Mouse (Mus musculus): Measurements from ENCODE around the gene 1810013L24Rik.

Gene 1810013L24Rik

DNA sequence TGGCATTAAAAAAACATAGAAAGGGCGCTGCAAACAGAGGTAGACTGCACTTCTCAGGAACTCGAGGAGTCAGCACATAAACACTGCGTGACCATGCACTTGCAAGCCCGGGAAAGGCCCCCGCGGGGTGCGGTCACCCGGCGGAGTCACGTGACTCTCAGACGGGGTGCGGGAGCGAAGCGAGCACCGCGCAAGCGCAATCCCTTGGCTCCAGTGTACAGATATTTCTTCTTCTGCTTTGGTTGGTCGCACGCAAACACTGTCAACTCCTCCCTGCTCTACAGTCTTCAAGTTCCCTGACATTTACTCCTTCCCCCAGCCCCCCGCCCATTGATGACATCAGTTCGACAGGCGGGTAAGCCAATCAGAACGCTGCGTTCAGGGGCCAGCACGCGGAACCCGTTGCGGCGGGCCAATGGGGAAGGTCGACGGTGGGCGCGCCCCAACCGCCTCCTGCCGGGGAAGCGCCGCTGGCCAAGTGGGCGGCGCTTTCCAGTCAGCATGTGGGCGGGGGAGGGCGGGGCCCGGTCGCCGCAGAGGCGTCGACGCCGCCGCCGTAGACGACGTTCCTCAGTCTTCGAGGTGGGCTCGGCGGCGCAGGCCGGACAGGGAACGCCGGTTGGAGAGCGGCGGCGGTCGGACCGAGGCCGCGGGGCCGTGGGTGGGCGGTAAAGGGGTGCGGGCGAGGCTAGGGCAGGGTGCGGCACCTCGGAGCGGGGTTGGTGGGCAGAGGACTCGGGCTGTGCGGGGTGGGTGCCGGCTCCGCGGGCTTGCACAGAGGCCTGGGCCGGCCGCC lies at the start of gene 1810013L24Rik:
1810013L24Rik (plus strand) TSS at position 537 of the 796 bp plus-strand sequence.
- peak; percentile 87 for DNase-seq (ENCODE audit: low spot score)

DNA sequence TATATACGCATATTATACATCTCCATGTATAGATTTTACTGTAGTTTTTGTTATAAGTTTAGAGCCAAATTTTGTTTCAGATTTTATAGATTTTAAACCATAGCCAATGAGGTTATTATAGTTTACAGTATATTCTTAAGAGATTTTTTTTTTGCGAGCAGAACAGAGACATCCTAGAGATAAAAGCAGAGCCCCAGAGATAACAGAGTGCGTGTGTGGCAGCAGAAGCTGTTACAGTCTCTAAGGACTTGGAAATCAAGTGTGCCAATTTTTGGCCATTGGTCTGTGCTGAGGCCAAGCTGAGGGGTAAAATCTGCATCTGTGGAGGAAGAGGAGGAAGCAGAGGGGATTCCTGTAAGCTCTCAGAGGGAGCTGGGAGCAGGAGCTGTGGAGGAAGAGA lies 49.7 kb upstream of the 1810013L24Rik start:
- DNase-seq (ENCODE audit: low spot score), result no peak

DNA sequence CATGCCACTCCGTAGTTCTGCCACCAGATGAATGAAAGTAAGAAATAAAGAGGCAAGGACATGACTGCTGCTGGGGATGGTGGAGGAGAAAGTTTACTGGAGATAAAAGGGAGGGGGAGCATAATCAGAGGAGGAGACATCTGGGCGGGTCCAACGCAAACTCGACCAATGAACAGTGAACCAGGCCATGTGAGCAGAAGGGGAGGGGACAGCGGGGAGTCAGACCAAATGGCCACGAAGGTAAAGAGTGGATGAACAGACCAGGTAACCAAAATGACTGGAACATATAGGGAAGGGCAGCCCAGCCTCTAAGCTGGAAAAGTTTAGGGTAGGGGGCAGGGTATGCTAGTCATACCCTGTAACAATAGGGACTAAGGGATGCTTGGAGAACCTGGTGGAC lies 48.7 kb upstream of the 1810013L24Rik start:
- no peak for DNase-seq (ENCODE audit: low spot score)

DNA sequence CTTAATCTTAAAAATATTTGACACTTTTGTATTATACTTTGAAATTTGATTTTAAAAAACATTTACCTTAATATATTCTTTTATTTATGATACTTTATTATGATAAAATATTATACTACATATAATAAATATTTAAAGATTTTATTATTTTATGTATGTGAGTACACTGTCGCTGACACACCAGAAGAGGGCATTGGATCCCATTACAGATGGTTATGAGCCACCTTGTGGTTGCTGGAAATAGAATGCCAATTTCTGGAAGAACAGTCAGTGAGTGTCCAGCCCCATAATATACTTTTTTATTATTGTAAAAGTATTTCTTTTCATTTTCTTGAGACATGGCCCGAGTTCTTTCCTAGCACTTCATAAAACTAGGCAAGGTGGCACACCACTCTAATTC lies 48.2 kb upstream of the 1810013L24Rik start:
- no peak for DNase-seq (ENCODE audit: low spot score)

DNA sequence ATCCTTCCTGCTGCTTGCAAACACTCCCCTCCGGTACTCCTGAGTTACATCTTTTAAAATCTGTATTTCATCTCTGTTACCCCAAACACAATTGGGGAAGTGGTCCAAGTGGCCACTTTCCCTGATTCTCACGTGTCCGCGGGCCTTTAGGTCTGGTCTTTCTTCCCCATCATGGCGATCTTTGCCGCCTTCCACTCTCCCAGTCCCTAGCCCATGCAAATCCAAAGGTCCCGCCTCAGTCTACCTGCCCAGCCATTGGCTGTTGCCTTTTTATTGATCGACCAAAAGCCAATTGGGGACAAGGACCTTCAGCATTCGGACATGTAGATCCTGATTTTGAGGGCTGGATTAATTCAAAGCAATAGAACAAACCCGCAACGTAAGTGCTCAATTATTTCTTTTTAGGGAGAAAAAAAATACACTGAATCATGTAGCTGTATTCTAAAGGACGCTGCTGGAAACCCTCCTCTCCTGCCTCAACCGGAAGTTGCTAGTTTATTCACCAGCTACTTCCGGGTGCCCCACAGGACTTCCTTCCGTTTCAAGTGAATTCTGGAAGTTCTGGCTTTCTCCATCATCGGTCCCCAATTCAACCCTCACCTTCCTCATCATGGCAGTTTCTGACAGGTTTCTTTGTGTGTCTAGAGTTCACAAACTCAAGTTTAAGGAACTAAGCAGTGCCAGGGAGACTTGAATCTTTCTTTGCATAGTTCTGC lies 46.5 kb upstream of the 1810013L24Rik start:
- DNase-seq (ENCODE audit: low spot score), result no peak

DNA sequence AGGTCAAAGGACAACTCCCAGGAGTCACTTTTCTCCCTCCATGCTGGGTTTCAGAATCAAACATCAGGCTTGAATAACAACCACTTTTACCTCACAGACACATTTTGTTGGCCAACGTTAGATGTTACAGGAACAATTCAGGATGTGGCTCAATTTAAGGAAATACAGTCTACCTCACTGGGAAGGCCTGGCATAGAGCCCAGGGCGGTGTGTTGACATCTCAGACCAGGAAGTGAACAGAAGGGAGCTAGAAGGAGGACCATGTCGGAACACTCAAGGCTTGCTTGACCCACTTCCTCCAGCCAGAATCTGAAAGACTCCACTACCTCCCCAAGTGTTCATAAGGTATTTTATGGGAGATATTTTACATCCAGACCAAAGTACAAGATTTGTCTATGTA lies 45.1 kb upstream of the 1810013L24Rik start:
- no peak for DNase-seq (ENCODE audit: low spot score)

DNA sequence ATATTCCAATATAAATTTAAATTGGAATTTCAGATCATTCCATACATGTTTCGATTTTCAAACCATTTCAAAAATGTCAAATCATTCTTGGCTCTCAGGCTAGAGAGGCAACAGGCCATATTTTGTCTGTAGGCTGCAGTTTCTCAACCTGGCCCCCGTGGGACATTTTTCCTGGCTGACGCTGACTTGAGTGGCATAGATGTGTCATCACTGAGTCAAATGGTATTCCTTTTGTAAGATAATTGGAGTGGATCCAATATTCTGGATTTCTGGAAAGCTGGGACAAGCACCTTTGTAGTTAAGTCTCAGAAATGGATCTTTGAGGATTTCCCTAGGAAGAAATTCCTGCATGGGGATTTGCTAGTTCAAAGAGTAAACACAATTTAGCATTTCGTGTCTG lies 39.0 kb upstream of the 1810013L24Rik start:
- DNase-seq (ENCODE audit: low spot score), result no peak

DNA sequence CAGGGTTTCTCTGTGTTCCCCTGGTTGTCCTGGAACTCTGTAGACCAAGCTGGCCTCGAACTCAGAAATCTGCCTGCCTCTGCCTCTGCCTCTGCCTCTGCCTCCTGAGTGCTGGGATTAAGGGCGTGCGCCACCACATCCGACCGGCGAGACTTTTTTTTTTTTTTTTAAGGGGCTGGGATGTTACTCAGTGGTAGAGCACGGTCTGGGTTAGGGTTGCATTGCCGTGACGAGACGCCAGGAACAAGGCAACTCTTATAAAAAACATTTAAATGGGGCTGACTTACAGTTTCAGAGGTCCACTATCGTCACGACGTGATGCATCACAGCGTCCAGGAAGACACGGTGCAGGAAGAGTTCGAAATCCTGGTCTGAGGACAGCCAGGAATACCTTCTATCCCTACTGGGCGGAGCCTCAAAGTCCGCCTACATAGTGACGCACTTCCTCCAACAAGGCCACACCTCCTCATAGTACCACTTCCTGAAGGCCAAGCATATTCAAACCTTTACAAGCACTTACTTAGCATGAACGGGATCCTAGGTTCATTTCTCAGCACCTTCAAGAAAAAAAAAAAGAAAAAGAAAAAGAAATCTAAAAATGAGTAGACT lies 37.8 kb upstream of the 1810013L24Rik start, which contains the start of gene Usp7:
Usp7 (minus strand) TSS at position 360 of the 609 bp plus-strand sequence.
- DNase-seq (ENCODE audit: low spot score), result no peak

DNA sequence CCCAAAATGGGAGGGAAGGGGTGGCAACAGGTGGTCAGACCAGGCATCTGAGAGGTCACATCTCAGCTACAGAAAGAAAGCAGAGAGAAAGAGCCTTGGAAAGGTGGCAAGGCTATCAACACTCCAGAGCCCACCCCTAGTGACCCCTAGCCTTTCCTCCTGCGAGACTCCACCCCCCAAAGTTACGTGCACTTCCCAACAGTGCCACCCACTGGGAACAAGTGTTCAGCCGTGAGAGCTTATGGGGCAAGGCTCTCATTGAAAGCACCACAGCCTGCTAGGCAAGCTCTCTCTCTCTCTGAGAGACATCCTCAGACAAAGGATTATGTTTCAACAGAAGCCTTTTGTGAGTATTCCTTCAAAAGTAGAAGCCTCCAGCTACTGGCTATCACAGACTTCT lies 34.9 kb upstream of the 1810013L24Rik start:
- no peak for DNase-seq (ENCODE audit: low spot score)

DNA sequence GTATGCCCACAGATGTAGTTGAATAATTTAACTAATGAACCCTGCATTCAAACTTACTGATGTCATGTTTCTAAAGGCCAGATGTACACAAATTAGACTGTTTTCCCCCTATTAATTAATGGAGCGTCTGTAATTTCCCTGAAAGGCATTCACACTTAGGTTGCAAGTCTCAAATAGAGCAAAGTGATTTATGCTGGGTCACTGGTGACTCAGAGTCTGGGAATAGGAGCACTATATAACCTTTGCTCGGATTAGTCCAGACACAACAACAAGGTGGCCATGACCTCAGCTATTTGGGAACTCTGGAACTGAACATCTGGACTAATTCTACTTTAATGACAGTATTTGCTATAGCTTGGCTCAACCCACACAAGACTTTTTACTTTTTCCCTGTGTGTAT lies 34.0 kb upstream of the 1810013L24Rik start:
- no peak for DNase-seq (ENCODE audit: low spot score)

DNA sequence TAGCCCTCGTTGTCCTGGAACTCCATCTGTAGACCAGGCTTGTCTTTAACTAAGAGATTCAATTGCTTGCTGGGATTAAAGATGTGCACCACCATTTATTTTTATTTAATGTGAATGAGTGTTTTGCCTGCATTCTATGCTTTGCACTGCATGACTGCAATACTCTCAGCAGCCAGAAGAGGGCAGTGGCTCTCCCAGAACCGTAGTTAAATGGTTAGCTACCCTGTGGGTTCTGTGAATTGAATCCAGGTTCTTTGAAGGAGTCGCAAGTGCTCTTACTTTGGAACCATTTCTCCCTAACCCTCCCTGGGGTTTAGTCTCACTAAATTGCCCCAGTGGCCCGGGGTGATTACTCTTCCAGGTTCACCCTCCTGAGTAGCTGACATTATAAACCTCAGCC lies 23.2 kb upstream of the 1810013L24Rik start:
- no peak for DNase-seq (ENCODE audit: low spot score)

DNA sequence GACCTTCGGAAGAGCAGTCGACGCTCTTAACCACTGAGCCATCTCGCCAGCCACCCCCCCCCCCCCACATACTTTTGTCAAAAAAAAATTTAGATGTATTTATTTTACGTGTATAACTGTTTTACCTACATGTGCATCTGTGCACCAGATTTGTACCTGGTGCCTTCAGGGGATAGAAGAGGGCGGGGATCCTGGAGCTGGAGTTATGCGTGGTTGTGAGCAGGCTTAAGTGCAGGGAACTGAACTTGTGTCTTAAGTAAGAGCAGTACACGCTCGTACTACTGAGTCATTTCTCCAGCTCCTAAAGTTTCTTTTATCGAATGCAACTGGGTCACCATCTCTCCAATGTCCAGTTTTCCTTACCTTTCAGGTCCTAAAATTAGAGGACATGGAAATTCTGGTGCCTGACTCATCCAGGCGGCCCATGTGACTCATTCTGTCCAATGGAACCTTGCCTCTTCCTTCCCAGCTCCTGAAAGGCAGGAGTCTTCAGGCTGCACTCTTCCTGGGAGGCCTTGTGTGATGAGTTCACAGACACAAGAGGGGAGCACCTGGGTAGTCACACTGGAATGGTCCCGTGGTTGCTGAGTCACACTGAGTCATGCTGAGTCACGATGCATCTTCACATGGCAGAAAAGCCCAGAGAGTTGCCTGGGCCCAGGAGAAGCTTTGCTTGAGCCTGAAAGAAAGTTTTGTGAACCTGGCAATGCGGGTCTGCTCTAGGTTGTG lies 19.3 kb upstream of the 1810013L24Rik start:
- no peak for DNase-seq (ENCODE audit: low spot score)

DNA sequence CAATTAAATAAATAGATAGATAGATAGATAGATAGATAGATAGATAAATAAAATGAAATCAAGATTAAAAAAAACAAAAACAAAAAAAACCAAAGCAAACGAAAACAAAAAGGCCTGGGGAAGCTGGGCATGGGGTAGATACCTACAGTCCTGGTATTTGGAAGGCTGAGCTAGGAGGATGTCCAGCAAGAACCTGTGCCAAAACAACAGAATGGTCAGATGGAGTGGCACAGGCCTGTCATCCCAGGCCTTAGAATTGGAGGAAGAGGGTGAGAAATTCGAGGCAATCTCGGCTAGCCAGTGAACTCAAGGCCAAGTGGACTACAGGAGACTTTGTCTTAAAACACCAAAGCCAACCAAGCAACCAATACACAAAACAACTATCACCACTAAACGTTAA lies 12.0 kb upstream of the 1810013L24Rik start:
- no peak for DNase-seq (ENCODE audit: low spot score)

DNA sequence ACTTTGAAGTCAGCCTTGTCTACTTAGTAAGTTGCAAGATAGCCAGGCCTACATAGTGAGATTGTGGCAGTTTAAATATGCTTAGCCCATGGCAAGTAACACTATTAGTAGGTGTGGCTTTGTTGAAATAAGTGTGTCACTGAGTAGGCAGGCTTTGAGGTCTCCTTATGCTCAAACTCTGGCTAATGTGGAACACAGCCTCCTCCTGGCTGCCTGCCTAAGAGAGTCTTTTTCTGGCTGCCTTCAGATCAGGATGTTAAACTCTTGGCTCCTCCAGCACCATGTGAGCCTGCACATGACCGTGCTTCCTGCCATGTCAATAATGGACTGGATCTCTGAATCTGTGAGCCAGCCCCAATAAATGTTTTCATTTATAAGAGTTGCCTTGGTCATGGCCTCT lies 8.5 kb upstream of the 1810013L24Rik start:
- DNase-seq (ENCODE audit: low spot score), result no peak

DNA sequence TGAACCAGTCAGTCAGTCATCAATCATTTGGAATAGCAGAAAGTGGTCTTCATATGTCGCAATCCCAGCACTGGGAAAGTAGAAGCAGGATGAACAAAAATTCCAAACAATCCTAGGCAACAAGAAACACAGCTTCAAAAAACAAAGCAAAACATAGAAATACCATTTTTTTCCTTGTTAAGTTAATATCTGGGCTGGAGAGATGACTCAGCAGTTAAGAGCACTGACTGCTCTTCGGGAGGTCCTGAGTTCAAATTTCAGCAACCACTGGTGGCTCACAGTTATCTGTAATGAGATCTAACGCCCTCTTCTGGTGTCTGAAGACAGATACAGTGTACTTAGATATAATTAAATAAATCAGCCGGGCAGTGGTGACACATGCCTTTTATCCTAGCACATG lies 7.3 kb upstream of the 1810013L24Rik start:
- no peak for DNase-seq (ENCODE audit: low spot score)

DNA sequence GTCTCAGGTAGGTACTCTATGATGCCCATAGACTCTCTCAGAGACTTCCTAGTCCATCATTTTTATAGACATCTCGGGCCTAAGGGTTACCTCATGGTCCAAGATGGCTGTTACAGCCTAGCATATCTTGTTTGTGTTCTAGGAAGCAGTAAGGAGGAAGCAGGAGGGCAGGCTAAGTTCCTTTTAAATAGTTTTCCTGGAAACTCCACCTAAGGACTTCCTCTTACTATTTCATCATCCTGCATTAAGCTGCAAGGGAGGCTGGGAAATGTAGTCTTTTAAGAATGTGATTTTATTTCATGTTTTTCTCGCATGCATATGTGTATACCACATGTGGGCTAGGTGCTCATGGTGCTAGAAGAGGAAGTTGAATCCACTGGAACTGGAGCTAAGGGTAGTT lies 6.2 kb upstream of the 1810013L24Rik start:
- DNase-seq (ENCODE audit: low spot score), result no peak

DNA sequence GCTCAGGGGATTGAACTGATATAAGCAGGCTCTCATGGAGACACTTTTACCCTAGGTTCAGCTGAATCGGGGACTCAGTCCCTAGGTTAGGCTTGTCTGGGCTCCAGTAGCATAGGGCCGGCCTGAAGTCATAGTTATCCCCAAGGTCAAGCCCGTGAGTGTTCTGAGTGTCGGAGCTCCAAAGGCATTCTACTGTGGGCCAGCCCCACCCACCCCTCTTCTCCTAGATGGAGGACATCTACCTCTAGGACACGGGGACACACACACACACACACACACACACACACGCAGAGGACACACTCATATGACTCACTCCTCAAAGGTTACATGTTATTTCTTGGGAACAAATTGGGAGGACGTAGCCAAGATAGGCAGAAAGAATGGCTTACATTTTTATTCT lies 2.5 kb upstream of the 1810013L24Rik start:
- no peak for DNase-seq (ENCODE audit: low spot score)

DNA sequence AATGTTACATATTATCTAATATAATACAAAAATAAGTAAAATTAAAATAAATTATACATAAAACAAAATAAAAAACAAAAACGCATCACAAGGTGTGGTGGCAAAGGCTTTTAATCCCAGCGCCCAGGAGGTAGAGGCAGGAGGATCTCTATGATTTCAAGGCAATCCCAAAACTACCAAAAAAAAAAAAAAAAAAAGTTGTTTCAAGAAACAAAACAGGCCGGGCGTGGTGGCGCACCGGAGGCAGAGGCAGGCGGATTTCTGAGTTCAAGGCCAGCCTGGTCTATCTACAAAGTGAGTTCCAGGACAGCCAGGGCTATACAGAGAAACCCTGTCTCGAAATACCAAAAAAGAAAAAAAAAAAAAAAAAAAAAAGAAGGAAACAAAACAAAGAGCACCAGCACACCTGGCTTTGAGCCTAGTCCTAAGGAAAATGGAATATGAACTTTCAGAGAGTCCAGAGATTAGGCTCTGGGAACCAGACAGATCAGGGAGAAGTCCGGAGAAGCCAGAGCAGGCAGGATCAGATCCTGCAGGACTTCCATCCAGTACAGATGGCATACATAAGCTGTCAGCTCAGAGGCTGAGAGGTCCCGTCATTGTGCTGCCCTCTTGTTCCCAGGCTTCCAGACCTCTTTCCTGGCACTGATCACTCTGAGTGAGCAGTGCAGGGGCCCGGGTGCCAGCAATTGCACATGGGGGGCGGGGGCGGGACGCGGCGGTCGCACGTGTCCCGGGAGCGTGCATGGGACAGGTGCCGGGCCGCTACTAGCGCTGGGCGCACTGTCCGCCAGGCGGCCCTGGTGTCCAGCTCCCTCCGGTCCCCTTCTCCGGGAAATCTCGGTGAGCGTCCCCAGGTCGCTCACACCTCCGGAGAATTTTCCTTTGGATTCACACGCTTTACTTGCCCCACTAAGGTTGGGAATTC lies 1.0 kb upstream of the 1810013L24Rik start:
- no peak for DNase-seq (ENCODE audit: low spot score)

DNA sequence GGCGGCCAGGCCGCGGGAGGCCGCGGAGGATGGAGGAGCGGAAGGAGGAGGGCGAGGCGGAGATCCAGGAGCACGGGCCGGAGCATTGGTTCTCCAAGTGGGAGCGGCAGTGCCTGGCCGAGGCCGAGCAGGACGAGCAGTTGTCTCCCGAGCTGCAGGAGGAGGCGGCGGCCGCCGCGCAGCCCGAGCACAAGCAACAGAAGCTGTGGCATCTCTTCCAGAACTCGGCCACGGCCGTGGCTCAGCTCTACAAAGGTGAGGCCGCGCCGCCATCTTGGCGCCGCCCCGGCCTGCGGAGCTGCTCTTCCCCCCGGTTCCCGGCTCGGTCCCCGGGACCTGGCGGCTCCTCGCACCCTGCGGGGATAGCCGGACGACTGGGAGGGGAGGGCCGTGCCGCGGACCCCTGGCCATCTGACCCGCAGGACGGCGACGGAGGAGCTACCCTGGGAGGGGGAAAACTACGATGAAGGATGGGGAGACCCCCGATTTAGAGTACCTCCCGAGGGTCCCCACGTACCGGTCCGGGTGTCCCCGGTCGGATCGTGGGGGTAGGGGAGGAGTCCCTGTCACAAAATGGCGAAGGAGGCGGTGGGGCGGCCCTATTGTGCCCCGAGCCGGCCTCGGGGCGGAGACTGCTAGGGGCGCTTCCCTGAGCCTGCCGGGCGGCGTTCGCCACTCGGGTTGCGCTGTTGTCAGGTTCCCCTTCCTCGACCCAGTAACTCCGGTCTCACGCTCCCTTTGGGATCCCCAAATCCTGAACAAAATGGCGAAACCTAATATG lies 721 bp downstream of the 1810013L24Rik start:
- DNase-seq (ENCODE audit: low spot score), result peak; percentile 56

DNA sequence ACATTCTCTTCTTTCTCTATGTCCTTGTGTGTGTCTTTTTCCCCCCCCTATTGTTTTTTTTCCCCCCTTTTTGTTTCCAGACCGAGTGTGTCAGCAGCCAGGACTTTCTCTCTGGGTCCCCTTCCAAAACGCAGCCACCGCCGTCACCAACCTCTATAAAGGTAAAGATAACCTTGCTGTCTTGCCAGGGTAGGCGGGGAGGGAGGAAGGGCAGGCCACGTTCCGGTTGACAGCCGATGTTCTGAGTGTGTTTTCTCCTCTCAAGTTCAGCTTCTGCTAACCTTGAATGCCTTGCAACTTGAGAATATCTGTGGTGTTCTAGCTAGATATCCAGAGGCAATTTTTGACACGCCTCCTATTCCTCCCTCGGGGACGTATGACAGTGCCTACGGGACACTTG lies 1.3 kb downstream of the 1810013L24Rik start:
- DNase-seq (ENCODE audit: low spot score), result no peak
